Mouse (Mus musculus): Measurements from ENCODE around the gene Glb1l3.
A peak's percentile ranks its signal among the peaks of the same experiment; 100 is the strongest.
"Not testable (repeated sequence)": the region's sequence is repeated elsewhere in the genome, so short reads cannot be mapped to it uniquely, and the experiment has no call there.

Glb1l3 gene

DNA sequence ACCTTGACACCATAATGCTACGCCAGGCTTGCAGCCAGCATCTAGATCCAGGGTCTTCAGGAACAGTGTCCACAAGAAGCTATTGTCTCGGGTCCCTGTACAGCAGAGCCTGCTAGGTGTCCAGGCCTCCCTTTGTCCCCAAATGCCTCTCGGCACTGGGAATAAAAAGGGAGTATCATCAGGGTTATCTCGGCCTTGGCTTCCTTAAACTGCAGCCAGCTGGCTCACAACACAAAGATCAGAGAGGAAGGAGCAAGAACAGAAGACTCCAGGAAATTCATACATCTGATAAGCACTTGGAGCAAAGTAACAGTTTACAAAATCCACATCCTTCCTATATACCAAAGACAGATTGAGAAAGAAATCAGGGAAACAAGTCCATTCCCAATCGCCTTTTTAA lies at the start of gene Glb1l3:
Glb1l3 (minus strand) TSS at position 140 of the 400 bp plus-strand sequence.
- peak; percentile 2 for DNase-seq

DNA sequence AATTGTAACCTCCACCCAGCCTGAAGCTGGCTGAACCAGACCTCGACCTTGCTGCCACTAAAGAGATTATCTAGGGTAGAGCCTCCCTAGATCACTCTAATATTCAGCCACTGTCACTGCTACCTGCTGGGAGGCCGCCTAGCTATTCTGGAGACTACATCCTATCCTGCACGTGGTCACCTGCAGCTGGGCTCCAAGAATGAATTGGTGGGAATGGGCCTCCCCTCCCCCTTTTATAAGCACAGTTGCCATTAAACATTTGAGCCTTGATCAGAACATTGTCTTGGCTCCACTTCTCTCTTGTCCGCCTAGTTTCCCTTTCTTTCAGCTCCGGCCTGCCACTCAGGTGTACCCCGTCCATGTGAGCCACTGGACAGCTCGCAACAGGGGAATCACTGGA lies 9.2 kb upstream of the Glb1l3 start:
- not testable (repeated sequence) for DNase-seq

DNA sequence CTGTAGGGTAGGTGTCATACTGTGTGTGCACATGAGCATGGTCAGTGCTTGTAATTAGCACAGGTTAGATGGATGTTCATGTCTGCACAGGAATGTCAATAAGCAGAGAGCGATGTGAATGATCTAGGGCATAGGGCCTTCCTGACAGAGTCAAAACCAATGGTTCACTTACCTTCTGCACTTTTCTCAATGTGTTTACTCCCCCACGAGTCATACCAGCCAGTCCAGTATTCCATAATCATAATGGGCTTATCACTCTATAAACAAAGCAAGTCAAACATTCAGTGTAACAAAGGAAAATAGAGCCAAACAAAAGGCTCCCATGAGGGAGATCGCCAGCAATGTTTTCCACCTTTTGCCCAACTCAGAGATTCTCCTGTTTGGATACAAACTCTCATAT lies 29.6 kb downstream of the Glb1l3 start:
- no peak for DNase-seq

DNA sequence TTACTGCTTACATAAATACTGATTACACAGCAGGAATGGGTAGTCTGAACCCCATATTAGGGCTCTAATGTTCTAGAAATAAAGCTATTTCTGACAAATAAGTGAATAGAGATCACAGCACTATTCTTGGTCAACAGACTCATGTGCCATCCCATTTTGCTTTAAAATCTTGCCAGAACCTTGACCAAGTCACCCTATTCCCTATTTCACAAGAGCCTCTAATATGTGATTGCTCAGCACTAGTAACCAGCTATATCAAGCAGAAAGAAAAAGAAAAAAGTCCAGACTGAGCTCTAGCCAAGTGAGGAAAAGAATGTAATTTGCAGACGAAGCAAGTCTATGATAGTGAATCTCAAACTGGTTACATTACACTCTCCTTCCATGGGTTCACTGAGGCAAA lies 40.7 kb downstream of the Glb1l3 start:
- DNase-seq: no peak

DNA sequence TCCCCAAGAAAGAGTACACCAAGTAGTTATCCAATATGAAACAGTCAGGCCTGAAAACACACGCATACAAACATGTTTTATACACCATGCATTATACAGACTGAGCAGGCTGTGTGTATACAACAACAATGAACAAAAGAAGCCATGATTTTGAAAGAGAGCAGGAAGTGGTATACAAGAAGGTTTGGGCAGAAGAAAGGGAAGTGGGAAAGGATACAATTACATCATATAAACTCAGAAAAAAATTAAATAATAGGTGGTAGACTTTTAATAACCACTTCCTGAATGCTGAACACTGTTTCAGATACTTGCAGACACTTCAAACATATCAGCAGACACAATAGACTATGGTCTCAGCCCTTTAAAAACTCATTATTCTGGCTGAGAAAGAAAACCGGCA lies 52.0 kb downstream of the Glb1l3 start:
- DNase-seq: no peak

DNA sequence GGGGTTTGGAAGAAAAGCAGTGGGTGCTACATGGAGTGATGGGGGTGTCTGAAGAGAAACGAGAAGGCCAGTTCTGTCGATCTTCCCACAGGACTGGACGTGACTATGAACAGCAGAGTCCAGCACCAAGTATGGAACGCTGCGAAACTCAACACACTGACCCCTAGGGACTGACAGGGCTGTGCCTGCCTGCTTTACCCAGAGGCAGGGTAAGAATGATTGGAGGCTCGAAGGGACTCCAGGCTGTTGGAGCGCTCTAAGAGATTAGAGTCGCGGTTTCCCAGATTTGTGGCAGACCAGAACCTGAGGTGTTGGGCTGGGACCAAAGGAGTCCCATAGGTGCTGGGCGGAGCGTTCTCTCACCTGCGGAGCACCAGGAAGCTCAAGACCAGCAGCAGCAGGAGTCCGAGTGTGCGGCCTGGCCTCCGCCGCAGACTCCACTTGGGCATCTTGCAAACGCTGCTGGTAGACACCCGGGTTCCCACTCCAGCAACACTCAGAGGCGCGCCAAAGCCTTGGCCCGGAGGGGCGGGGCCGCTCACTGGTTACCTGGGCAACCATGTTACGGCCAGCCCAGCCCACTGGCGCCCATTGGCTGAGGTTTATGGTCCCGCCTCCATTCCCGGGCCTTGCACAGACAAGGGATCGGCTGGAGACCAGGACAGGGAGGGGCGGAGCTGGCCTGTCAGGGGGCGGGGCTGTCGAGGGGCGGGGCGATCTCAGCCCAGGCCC lies 54.6 kb downstream of the Glb1l3 start, which contains the start of gene Glb1l2:
Glb1l2 (minus strand) TSS at position 534 of the 732 bp plus-strand sequence.
- peak; percentile 97 for DNase-seq

DNA sequence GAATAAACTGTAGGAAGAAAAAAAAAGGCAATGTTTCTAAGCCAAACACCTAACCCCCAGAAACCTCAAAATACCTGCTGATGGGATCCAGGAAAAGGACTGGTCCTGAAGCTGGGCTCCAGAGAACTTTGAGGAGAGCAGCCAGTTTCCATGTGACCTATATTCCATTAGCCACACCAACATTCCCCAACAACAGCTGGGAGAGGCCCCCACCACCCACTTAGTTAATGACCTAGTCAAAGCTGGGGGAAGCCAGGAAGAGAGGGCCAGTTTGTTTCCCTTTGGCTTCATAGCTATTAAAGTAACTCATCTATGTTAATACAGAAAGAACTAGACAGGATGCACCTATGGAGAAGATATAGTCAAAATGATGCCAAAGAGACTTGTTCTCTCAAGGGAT lies 56.4 kb downstream of the Glb1l3 start:
- peak; percentile 23 for DNase-seq

DNA sequence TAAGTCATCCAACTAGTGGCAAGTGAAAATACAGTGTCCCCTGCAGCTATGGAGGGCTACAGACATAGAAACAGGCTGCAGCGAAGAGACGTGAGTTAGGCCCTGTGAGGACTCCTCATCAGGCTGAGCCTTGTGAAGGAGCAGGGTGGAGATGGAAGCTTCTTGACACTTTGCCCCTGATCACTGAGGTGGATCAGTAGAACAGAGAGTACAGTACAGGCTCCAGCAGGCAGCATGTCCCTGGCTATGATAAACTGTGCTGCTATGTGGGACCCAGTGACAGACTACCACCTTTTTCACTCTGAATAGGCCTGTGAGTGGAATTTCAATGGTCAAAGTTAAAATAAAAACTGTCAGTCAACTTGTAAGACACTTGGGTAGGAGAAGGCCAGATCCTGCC lies 60.3 kb downstream of the Glb1l3 start:
- DNase-seq: peak; percentile 78

DNA sequence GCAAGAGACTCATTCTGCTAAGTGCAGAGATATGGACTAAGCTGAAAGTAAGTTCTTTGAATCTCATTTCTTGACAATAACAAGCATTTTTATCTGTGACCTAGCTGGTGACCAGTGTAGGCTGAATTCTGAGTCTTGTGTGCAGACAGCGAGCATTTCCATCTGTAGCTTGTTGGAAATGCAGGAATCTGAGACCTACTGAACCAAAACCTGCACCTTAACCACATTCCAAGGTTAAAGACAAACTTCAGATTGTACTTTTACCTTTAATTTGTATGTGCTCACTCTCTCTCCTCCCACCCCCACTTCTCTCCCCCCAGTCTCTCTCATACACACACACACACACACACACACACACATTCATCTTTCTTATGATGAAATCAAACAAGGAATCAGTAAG lies 62.0 kb downstream of the Glb1l3 start:
- peak; percentile 58 for DNase-seq

DNA sequence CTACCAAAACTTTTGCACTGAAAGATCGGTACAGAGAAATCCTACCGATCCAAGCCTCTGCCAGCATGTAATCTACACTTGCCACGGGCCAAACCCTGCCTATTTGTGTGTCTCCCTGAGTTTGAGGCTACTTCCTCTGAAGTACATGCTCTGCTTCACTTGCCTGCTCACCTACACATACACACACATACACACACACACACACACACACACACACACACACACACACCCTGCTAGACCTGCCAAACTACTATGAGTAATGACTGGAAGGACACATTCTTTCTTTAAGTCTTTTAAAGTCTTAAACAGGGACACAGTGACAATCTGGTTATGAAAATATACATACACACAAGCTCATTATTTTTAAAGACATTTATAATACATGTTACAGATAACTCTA lies 62.5 kb downstream of the Glb1l3 start:
- DNase-seq: peak; percentile 30

DNA sequence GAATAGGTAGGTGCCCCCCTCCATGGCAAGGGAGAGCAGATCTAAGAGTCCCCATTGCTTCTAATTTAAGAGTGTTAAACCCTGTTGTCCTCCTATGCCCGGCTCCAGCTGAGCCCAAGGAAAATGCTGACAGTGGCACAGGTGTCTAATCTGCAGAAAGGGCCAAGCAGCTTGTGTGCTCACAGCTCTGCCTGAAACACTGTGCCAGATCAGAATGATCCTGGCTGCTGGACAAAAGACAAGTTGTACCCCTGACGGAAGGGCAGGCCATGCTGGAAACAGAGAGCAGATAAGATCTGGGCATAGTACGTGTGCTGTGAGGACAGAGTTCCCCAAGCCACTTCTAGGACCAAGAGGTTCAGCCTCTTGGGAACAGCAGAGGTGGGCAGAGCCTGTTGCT lies 67.9 kb downstream of the Glb1l3 start:
- no peak for DNase-seq

DNA sequence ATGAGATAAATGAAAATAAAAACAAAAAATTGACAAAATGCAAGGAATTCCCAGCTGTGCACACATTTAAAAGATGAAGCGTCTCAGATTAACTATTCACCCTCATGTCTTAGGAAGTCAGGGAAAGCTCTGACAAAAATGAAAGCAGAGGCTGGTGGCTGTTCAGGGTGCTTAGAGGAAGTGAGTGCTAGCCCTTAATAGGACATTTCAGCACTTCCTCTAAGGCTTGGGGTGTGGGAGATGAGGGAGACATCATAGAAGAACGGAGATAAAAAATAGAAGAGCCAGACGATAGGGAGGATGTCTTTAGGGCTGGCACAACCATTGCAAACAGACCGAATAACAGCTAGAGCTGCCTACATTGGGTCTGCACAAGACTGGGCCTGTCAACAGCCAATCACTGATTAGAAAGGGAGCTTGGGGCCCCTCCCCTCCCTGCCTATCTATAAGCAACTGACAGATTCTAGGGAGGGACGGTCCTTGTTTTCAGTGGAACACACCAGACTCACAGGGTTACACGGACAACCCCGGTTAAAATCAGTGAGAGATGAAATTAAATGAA lies 77.2 kb downstream of the Glb1l3 start:
- DNase-seq: no peak

DNA sequence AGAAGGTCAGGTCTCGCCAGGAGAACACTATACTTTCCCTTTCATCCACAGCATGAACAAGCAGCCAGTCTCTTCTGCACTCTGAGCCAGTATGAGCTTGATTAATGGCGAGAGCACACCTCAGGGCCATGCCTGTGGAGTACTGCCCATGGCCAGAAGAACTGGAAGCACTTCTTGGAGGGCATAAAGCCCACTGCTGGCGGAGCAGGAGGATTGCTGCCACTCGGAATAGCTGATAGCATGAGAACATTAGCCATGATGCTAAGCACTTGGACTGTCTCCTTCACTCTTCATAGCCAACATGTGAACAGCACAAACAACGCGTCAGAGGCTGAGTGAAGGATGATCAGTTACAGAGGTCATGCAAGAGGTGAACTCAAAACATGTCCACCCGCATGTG lies 82.3 kb downstream of the Glb1l3 start:
- peak; percentile 15 for DNase-seq

DNA sequence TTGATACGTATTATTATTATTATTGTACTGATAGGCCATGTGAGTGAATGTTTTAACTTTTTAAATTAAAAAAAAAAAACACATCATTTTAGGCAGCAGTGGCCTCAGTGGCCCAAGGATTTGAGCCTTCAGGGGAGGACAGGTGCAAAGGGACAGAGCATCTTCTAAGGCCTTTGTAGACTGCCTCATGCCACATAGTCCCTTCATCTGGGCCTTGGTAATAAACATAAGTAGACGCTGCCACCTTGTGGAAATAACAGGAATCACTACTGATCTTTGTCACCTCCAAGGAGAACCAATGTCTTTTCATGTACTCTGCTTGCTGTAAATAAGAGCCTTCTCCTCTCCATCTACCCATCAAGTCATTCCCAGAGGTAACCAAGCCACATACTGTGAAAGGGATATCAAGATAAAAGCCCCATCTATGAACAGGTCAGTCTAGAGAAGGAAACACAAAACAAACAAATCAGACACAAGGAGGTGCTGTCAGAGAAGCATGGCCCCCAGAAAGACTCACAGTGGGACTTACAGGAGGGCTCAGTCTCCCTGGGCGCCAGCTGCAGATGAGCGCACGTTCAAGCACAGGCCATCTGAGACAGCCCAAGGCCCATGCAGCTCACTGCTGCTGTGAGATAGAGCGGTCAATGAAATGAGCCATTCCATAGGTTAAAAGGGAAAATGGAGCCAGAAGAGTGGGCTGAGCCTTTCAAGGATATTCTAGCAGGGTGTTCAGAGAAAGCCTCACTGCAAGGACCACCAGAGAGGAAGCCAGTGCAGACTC lies 84.4 kb downstream of the Glb1l3 start:
- DNase-seq: peak; percentile 60

DNA sequence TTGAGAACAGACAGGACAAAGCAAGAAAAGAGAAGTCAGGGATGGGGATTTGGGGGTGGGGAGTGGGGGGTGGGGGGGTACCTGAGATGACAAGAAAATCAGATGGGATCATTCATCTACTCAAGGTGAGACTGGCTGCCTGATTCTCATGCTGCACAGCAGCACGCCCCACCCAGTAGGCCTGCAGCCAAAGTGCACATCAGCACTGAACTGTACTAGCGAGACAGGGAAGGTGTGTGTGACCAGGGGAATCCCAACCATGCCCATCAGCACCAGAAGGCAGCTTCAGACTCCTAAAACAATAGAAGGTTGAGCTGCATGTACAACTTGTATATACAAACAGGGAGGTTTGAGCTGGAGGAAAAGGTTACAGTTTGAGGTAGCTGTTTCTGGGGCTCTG lies 85.0 kb downstream of the Glb1l3 start:
- no peak for DNase-seq

DNA sequence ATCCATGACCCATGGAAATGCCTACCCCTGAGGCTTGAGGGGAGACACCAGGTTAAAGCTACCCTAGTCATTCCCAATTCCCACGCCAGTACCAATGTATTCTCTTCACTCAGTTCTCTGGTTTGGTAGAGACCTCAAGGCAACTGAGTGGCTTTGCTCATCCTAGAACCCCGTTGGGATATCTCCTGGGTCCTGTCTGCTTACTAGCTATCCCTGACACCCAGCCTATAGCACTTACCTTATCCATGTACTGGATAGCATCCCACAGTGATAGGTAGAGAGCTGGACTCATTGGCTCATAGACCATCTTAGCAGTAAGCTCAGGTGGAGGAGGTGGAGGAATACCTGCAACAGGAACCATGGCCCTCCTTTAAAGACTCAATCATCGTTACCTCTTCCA lies 92.5 kb downstream of the Glb1l3 start:
- no peak for DNase-seq

Data from kidney, postnatal 14 days (tissue).